Mouse (Mus musculus): ENCODE results near the gene Olfr231. TPM values are rescaled to one million over a fixed set of nuclear protein-coding genes. Genes with fewer than 3 reads are reported as not detected.

The Olfr231 gene
- polyA plus RNA-seq, 1 experiment from 2014 or later, result not detected

DNA sequence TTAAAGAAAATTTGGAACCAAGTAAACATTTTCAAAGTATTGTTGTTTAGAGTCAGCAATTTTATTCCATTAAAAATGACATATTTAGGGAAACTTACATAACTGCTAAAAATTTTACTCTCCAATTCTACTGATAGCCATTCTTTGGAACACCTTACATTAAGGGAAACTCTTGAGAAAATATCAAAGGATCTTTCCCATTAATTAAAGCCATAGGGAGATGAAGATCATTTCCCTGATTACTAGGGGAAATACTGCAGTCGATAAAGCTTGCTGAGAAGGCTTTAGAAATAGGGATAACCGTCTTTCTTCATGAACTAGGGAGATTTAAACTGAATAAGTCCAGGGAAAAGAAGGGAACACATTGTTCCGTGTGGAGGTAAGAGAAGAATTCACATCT lies 10.3 kb upstream of the Olfr231 start, which contains the start of gene Olfr424:
TSS of gene Olfr424 (plus strand) at position 301 of the 400 bp plus-strand sequence.
- H3K4me1 ChIP-seq (ENCODE audit: control insufficient read depth, insufficient read depth, low read length), result no peaks in the 10 kb centered on the region
- H3K9me3 ChIP-seq (replicated peaks; ENCODE audit: control insufficient read depth, low read length), result no peaks in the 10 kb centered on the region
- WGBS, result 81% methylated on average over 3 of the region's 3 CpGs
- H3K9ac ChIP-seq (ENCODE audit: low read length), result no peak within 1 kb of the TSS
- H3K4me2 ChIP-seq (ENCODE audit: low read depth, low read length), result no peak within 1 kb of the TSS
- no peak for ATAC-seq (ENCODE audit: insufficient read depth, low FRiP score)
- H3K27me3 ChIP-seq (ENCODE audit: control insufficient read depth, insufficient read depth, low read length), result no peaks in the 10 kb centered on the region
- no peak within 1 kb of the TSS for H3K27ac ChIP-seq (ENCODE audit: low read length)
- H3K36me3 ChIP-seq (ENCODE audit: control insufficient read depth, insufficient read depth, low read length), result no peaks in the 10 kb centered on the region
- H3K4me3 ChIP-seq (replicated peaks; ENCODE audit: low read length), result no peak within 1 kb of the TSS

- ATAC-seq (ENCODE audit: insufficient read depth, low FRiP score), result no peak
- 51% methylated on average over 2 of the region's 2 CpGs for WGBS
- H3K9ac ChIP-seq (ENCODE audit: low read length), result no peak overlapping the region
These were observed 17.2 kb downstream of the Olfr231 start for GRCm38 (mm10) chr1:174103735-174104134.

DNA sequence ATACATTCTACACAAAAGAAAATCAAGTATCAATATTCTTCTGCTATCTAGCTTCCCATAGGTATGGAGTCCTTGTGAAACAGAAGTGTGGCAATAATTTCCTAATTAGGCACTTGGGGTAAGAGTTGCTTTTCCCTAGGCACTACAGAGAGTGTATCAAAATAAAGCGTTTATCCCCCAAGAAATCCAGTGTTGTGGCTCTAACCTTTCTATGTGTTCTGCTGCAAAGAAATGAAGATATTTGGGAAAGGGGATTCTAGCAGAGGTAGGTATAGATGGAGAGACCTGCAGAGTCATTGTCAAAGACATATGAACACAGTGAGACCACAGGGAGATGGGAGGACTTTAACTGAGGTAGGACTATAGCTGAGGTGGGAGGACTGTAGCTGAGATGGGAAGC lies 24.4 kb downstream of the Olfr231 start, which contains the start of gene Olfr427:
TSS of gene Olfr427 (plus strand) at position 301 of the 400 bp plus-strand sequence.
- ATAC-seq (ENCODE audit: insufficient read depth, low FRiP score), result no peak
- Histone ChIP-seq H3K9ac (ENCODE audit: low read length) (no peak within 1 kb of the TSS), H3K4me3 (replicated peaks; ENCODE audit: low read length) (no peak within 1 kb of the TSS), H3K9me3 (replicated peaks; ENCODE audit: control insufficient read depth, low read length) (no peaks in the 10 kb centered on the region), H3K36me3 (ENCODE audit: control insufficient read depth, insufficient read depth, low read length) (no peaks in the 10 kb centered on the region), H3K4me1 (ENCODE audit: control insufficient read depth, insufficient read depth, low read length) (no peaks in the 10 kb centered on the region), H3K27ac (ENCODE audit: low read length) (no peak within 1 kb of the TSS), H3K27me3 (ENCODE audit: control insufficient read depth, insufficient read depth, low read length) (no peaks in the 10 kb centered on the region), H3K4me2 (ENCODE audit: low read depth, low read length) (no peak within 1 kb of the TSS)
- 88% methylated on average over 1 of the region's 1 CpGs for WGBS

More at GRCm38 (mm10) chr1:174103735-174104134, 17.2 kb downstream of the Olfr231 start:
- no peak overlapping the region for H3K4me3 ChIP-seq (replicated peaks; ENCODE audit: low read length)
- H3K4me1 ChIP-seq (ENCODE audit: control insufficient read depth, insufficient read depth, low read length), result no peaks in the 10 kb centered on the region
- H3K36me3 ChIP-seq (ENCODE audit: control insufficient read depth, insufficient read depth, low read length), result no peaks in the 10 kb centered on the region
- no peaks in the 10 kb centered on the region for H3K27me3 ChIP-seq (ENCODE audit: control insufficient read depth, insufficient read depth, low read length)
- no peak overlapping the region for H3K27ac ChIP-seq (ENCODE audit: low read length)
- no peaks in the 10 kb centered on the region for H3K9me3 ChIP-seq (replicated peaks; ENCODE audit: control insufficient read depth, low read length)
- no peak overlapping the region for H3K4me2 ChIP-seq (ENCODE audit: low read depth, low read length)

DNA sequence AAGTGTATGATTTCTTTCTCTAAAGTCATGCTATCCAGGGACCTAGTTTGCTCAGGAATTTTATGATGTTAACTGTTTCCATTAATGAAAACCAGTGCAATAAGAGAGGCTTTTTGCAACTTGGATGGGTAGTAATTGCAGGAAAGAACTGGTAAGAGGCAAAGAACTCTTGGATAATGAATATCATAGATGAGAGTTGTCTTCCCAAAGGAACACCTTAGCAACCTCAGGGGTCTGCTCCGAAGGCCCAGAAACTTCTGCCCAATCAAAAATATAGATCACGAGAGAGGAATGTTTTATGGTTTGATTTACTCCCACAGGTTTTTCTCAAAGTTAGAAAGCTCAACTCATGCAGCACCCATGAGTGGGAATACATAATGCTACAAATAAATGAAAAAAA lies 36.9 kb downstream of the Olfr231 start, which contains the start of gene Olfr429:
TSS of gene Olfr429 (plus strand) at position 301 of the 400 bp plus-strand sequence.
- no peak within 1 kb of the TSS for H3K4me3 ChIP-seq (replicated peaks; ENCODE audit: low read length)
- no peak within 1 kb of the TSS for H3K27ac ChIP-seq (ENCODE audit: low read length)
- no peaks in the 10 kb centered on the region for H3K27me3 ChIP-seq (ENCODE audit: control insufficient read depth, insufficient read depth, low read length)
- no peak within 1 kb of the TSS for H3K9ac ChIP-seq (ENCODE audit: low read length)
- H3K36me3 ChIP-seq (ENCODE audit: control insufficient read depth, insufficient read depth, low read length), result no peaks in the 10 kb centered on the region
- H3K4me2 ChIP-seq (ENCODE audit: low read depth, low read length), result no peak within 1 kb of the TSS
- H3K9me3 ChIP-seq (replicated peaks; ENCODE audit: control insufficient read depth, low read length), result no peaks in the 10 kb centered on the region
- H3K4me1 ChIP-seq (ENCODE audit: control insufficient read depth, insufficient read depth, low read length), result no peaks in the 10 kb centered on the region
- ATAC-seq (ENCODE audit: insufficient read depth, low FRiP score), result no peak
- 89% methylated on average over 2 of the region's 2 CpGs for WGBS

DNA sequence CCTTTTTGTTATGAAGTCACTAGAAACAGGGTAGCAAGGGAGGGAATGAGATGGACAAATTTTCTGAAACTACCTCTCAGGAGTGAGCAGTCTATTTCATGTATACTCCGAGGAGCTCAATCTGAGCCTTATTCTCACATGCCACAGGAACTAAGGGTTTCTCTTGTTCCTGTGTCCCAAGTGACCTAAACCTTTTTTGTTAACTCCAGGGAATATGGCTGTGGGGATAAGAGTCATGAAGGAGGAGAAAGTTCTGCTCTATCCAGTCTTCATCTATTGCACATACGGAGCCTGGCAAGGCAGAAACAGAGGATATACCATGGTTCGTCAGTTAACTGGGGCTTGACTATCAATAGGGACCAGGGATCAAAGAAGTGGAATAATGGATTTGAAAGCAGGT lies 54.7 kb downstream of the Olfr231 start, which contains the start of gene Olfr430:
TSS of gene Olfr430 (plus strand) at position 301 of the 400 bp plus-strand sequence.
- WGBS, result 84% methylated on average over 3 of the region's 3 CpGs
- Histone ChIP-seq H3K27me3 (ENCODE audit: control insufficient read depth, insufficient read depth, low read length) (no peaks in the 10 kb centered on the region), H3K4me3 (replicated peaks; ENCODE audit: low read length) (no peak within 1 kb of the TSS), H3K4me2 (ENCODE audit: low read depth, low read length) (no peak within 1 kb of the TSS), H3K9ac (ENCODE audit: low read length) (no peak within 1 kb of the TSS), H3K36me3 (ENCODE audit: control insufficient read depth, insufficient read depth, low read length) (no peaks in the 10 kb centered on the region), H3K4me1 (ENCODE audit: control insufficient read depth, insufficient read depth, low read length) (no peaks in the 10 kb centered on the region), H3K27ac (ENCODE audit: low read length) (no peak within 1 kb of the TSS), H3K9me3 (replicated peaks; ENCODE audit: control insufficient read depth, low read length) (no peaks in the 10 kb centered on the region)
- ATAC-seq (ENCODE audit: insufficient read depth, low FRiP score), result no peak

Other genes starting within 250 kb of the Olfr231 start
- gene Ifi211, start 208.1 kb downstream of the Olfr231 start, polyA plus RNA-seq (2015; fragmentation: Nextera tagmentation; extraction: Ambion mirVana), result 1.1 and 1.5 TPM in 2 replicates
- 4.8 and 5.4 TPM in 2 replicates for gene Mndal, start 178.7 kb downstream of the Olfr231 start, polyA plus RNA-seq (2015; fragmentation: Nextera tagmentation; extraction: Ambion mirVana)
- 1.8 and 1.9 TPM in 2 replicates for gene Ifi203, start 178.5 kb downstream of the Olfr231 start, polyA plus RNA-seq (2015; fragmentation: Nextera tagmentation; extraction: Ambion mirVana)
- 2.2 and 2.3 TPM in 2 replicates for gene Ifi202b, start 138.4 kb downstream of the Olfr231 start, polyA plus RNA-seq (2015; fragmentation: Nextera tagmentation; extraction: Ambion mirVana)
- gene Ifi205, start 89.4 kb downstream of the Olfr231 start, polyA plus RNA-seq (2015; fragmentation: Nextera tagmentation; extraction: Ambion mirVana), result 0.44 and 0.81 TPM in 2 replicates
- 0.04 TPM in 1 of 2 replicates, not detected in the other for gene Olfr433, start 80.5 kb downstream of the Olfr231 start, polyA plus RNA-seq (2015; fragmentation: Nextera tagmentation; extraction: Ambion mirVana)
- gene Olfr432, start 72.0 kb downstream of the Olfr231 start, polyA plus RNA-seq (2015; fragmentation: Nextera tagmentation; extraction: Ambion mirVana), result not detected in 2 replicates
- not detected in 2 replicates for gene Olfr430, start 54.6 kb downstream of the Olfr231 start, polyA plus RNA-seq (2015; fragmentation: Nextera tagmentation; extraction: Ambion mirVana)
- not detected in 2 replicates for gene Olfr429, start 36.8 kb downstream of the Olfr231 start, polyA plus RNA-seq (2015; fragmentation: Nextera tagmentation; extraction: Ambion mirVana)
- gene Olfr427, start 24.3 kb downstream of the Olfr231 start, polyA plus RNA-seq (2015; fragmentation: Nextera tagmentation; extraction: Ambion mirVana), result not detected in 2 replicates
- gene Olfr424, start 10.4 kb upstream of the Olfr231 start, polyA plus RNA-seq (2015; fragmentation: Nextera tagmentation; extraction: Ambion mirVana), result not detected in 2 replicates
- gene Olfr420, start 34.5 kb upstream of the Olfr231 start, polyA plus RNA-seq (2015; fragmentation: Nextera tagmentation; extraction: Ambion mirVana), result not detected in 2 replicates
- 1.5 and 2.4 TPM in 2 replicates for gene Spta1, start 51.6 kb upstream of the Olfr231 start, polyA plus RNA-seq (2015; fragmentation: Nextera tagmentation; extraction: Ambion mirVana)
- not detected in 2 replicates for gene Olfr419, start 130.9 kb upstream of the Olfr231 start, polyA plus RNA-seq (2015; fragmentation: Nextera tagmentation; extraction: Ambion mirVana)
- 0.50 and 1.3 TPM in 2 replicates for gene Mptx1, start 209.4 kb upstream of the Olfr231 start, polyA plus RNA-seq (2015; fragmentation: Nextera tagmentation; extraction: Ambion mirVana)
- not detected in 2 replicates for gene Olfr417, start 244.0 kb upstream of the Olfr231 start, polyA plus RNA-seq (2015; fragmentation: Nextera tagmentation; extraction: Ambion mirVana)

Measured in stomach, embryonic 16.5 days (tissue).